Mouse (Mus musculus): ENCODE results near the gene Tmem221. TPM values are rescaled to one million over a fixed set of nuclear protein-coding genes. Genes with fewer than 3 reads are reported as not detected.

The Tmem221 gene
- polyA plus RNA-seq, 1 experiment from 2014 or later, result 0.53 TPM

- no peak for ATAC-seq (ENCODE audit: low read depth)
- H3K4me2 ChIP-seq, result no peak overlapping the region
- no peak for DNase-seq
- H3K27ac ChIP-seq, result no peak overlapping the region
- peaks cover 15% of the 10 kb centered on the region for H3K4me1 ChIP-seq (replicated peaks)
- H3K4me3 ChIP-seq (replicated peaks), result no peak overlapping the region
- H3K9ac ChIP-seq, result no peak overlapping the region
- H3K9me3 ChIP-seq (replicated peaks), result no peaks in the 10 kb centered on the region
- no peaks in the 10 kb centered on the region for H3K36me3 ChIP-seq
- WGBS (ENCODE audit: insufficient replicate concordance), result 76% methylated on average over 4 of the region's 4 CpGs
- H3K27me3 ChIP-seq, result peaks cover 45% of the 10 kb centered on the region
Observed at GRCm38 (mm10) chr8:71505326-71505725, 53.3 kb downstream of the Tmem221 start.

GRCm38 (mm10) chr8:71504349-71504748 lies 54.3 kb downstream of the Tmem221 start:
- WGBS (ENCODE audit: insufficient replicate concordance), result 82% methylated on average over 4 of the region's 4 CpGs
- H3K27me3 ChIP-seq, result peaks cover 35% of the 10 kb centered on the region
- H3K9me3 ChIP-seq (replicated peaks), result no peaks in the 10 kb centered on the region
- ATAC-seq (ENCODE audit: low read depth) (no peak), DNase-seq (no peak)
- no peak overlapping the region for H3K4me2 ChIP-seq
- peaks cover 21% of the 10 kb centered on the region for H3K4me1 ChIP-seq (replicated peaks)
- H3K9ac ChIP-seq, result no peak overlapping the region
- no peaks in the 10 kb centered on the region for H3K36me3 ChIP-seq
- no peak overlapping the region for H3K4me3 ChIP-seq (replicated peaks)
- no peak overlapping the region for H3K27ac ChIP-seq

Other genes starting within 250 kb of the Tmem221 start
- 52.1 and 55.8 TPM in 2 replicates for gene Use1, start 192.0 kb downstream of the Tmem221 start, polyA plus RNA-seq (2015; fragmentation: Nextera tagmentation; extraction: Ambion mirVana)
- 4.3 and 4.4 TPM in 2 replicates for gene Ocel1, start 187.6 kb downstream of the Tmem221 start, polyA plus RNA-seq (2015; fragmentation: Nextera tagmentation; extraction: Ambion mirVana)
- gene Nr2f6, start 176.9 kb downstream of the Tmem221 start, polyA plus RNA-seq (2015; fragmentation: Nextera tagmentation; extraction: Ambion mirVana), result 18.8 and 19.2 TPM in 2 replicates
- 2.6 and 2.8 TPM in 2 replicates for gene Ushbp1, start 163.1 kb downstream of the Tmem221 start, polyA plus RNA-seq (2015; fragmentation: Nextera tagmentation; extraction: Ambion mirVana)
- 65.1 and 74.8 TPM in 2 replicates for gene Babam1, start 162.0 kb downstream of the Tmem221 start, polyA plus RNA-seq (2015; fragmentation: Nextera tagmentation; extraction: Ambion mirVana)
- 39.5 and 40.9 TPM in 2 replicates for gene Ankle1, start 152.9 kb downstream of the Tmem221 start, polyA plus RNA-seq (2015; fragmentation: Nextera tagmentation; extraction: Ambion mirVana)
- 12.3 and 13.2 TPM in 2 replicates for gene Abhd8, start 95.2 kb downstream of the Tmem221 start, polyA plus RNA-seq (2015; fragmentation: Nextera tagmentation; extraction: Ambion mirVana)
- 154 and 157 TPM in 2 replicates for gene Mrpl34, start 93.9 kb downstream of the Tmem221 start, polyA plus RNA-seq (2015; fragmentation: Nextera tagmentation; extraction: Ambion mirVana)
- 50.9 and 51.6 TPM in 2 replicates for gene Dda1, start 89.7 kb downstream of the Tmem221 start, polyA plus RNA-seq (2015; fragmentation: Nextera tagmentation; extraction: Ambion mirVana)
- gene Ano8, start 72.9 kb downstream of the Tmem221 start, polyA plus RNA-seq (2015; fragmentation: Nextera tagmentation; extraction: Ambion mirVana), result 0.12 and 0.14 TPM in 2 replicates
- gene Gtpbp3, start 70.8 kb downstream of the Tmem221 start, polyA plus RNA-seq (2015; fragmentation: Nextera tagmentation; extraction: Ambion mirVana), result 6.8 and 7.3 TPM in 2 replicates
- gene Plvap, start 47.1 kb downstream of the Tmem221 start, polyA plus RNA-seq (2015; fragmentation: Nextera tagmentation; extraction: Ambion mirVana), result 24.3 and 28.4 TPM in 2 replicates
- 0.15 TPM in 2 replicates for gene Ccdc194, start 33.2 kb downstream of the Tmem221 start, polyA plus RNA-seq (2015; fragmentation: Nextera tagmentation; extraction: Ambion mirVana)
- 34.1 and 36.0 TPM in 2 replicates for gene Bst2, start 21.4 kb downstream of the Tmem221 start, polyA plus RNA-seq (2015; fragmentation: Nextera tagmentation; extraction: Ambion mirVana)
- gene Mvb12a, start 15.9 kb downstream of the Tmem221 start, polyA plus RNA-seq (2015; fragmentation: Nextera tagmentation; extraction: Ambion mirVana), result 30.4 and 33.9 TPM in 2 replicates
- gene Nxnl1, start 7.7 kb upstream of the Tmem221 start, polyA plus RNA-seq (2015; fragmentation: Nextera tagmentation; extraction: Ambion mirVana), result 0.13 and 0.14 TPM in 2 replicates
- gene Slc27a1, start 10.0 kb upstream of the Tmem221 start, polyA plus RNA-seq (2015; fragmentation: Nextera tagmentation; extraction: Ambion mirVana), result 2.3 and 2.5 TPM in 2 replicates
- gene Pgls, start 33.3 kb upstream of the Tmem221 start, polyA plus RNA-seq (2015; fragmentation: Nextera tagmentation; extraction: Ambion mirVana), result 104 and 110 TPM in 2 replicates
- 0.28 and 0.80 TPM in 2 replicates for gene Fam129c, start 38.8 kb upstream of the Tmem221 start, polyA plus RNA-seq (2015; fragmentation: Nextera tagmentation; extraction: Ambion mirVana)
- 21.4 and 21.9 TPM in 2 replicates for gene Colgalt1, start 52.1 kb upstream of the Tmem221 start, polyA plus RNA-seq (2015; fragmentation: Nextera tagmentation; extraction: Ambion mirVana)
- gene Unc13a, start 112.9 kb upstream of the Tmem221 start, polyA plus RNA-seq (2015; fragmentation: Nextera tagmentation; extraction: Ambion mirVana), result 0.20 TPM in 2 replicates
- gene Jak3, start 117.4 kb upstream of the Tmem221 start, polyA plus RNA-seq (2015; fragmentation: Nextera tagmentation; extraction: Ambion mirVana), result 5.7 and 6.1 TPM in 2 replicates
- gene Insl3, start 130.3 kb upstream of the Tmem221 start, polyA plus RNA-seq (2015; fragmentation: Nextera tagmentation; extraction: Ambion mirVana), result 0.67 and 1.1 TPM in 2 replicates
- 3.5 and 3.7 TPM in 2 replicates for gene B3gnt3, start 142.9 kb upstream of the Tmem221 start, polyA plus RNA-seq (2015; fragmentation: Nextera tagmentation; extraction: Ambion mirVana)
- gene Fcho1, start 166.8 kb upstream of the Tmem221 start, polyA plus RNA-seq (2015; fragmentation: Nextera tagmentation; extraction: Ambion mirVana), result 16.6 and 16.9 TPM in 2 replicates